Mouse (Mus musculus): ENCODE measurements around the gene Pdxp. TPM values are rescaled to one million over a fixed set of nuclear protein-coding genes. Genes with fewer than 3 reads are reported as not detected.
A peak's percentile ranks its signal among the peaks of the same experiment; 100 is the strongest.

Pdxp gene
- polyA plus RNA-seq, 1 experiment, result 3.5 TPM

DNA sequence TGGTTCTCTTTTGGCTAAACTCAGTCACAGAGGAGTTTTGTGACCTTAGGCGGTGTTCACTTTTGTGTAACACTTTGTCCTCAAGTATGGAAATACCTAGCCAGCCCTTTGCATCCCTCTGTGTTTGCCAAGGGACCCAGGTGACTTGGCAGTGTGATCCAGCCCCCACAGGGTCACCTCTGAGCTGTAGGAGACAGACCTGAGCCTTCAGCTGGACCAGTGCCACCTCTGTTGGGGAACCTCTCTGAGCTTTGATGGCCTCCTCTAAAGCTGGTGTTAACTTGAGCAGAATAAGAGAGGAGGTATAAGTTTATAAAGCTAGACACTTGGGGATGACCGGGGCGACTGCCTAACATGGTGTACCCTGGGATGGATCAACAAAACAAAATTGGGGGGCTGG lies 35.2 kb downstream of the Pdxp start:
- no peaks in the 10 kb centered on the region for H3K4me1 ChIP-seq (ENCODE audit: control insufficient read depth, insufficient read depth, low read length)
- no peak for TF ChIP-seq POLR2A (IDR thresholded peaks at IDR 0.05; ENCODE audit: borderline replicate concordance, extremely low read depth, low read depth, low read length)
- 90% methylated on average over 3 of the region's 3 CpGs for WGBS
- H3K4me3 ChIP-seq (replicated peaks; ENCODE audit: extremely low read depth, low read depth, low read length), result no peak overlapping the region
- DNase-seq, result no peak

DNA sequence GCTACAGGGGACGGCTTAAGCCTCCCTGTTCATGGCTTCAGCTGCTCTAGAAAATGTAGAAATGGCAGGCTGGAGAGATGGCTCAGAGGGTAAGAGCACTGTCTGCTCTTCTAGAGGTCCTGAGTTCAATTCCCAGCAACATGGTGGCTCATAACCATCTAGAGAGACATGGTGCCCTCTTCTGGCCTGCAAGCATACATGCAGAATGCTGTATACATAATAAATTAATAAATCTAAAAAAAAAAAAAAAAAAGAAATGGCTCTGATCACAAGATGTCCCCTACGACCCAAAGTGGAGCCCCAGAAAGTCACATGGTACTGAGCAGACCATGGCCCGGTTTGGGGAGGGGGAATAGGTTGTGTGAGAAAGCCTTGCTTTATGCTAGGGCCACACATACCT lies 41.9 kb downstream of the Pdxp start:
- no peak for TF ChIP-seq POLR2A (IDR thresholded peaks at IDR 0.05; ENCODE audit: borderline replicate concordance, extremely low read depth, low read depth, low read length)
- TF ChIP-seq CTCF (IDR thresholded peaks at IDR 0.05; ENCODE audit: insufficient read depth, low read length), result no peak
- 68% methylated on average over 3 of the region's 3 CpGs for WGBS
- Histone ChIP-seq H3K4me3 (replicated peaks; ENCODE audit: extremely low read depth, low read depth, low read length) (no peak overlapping the region), H3K4me1 (ENCODE audit: control insufficient read depth, insufficient read depth, low read length) (no peaks in the 10 kb centered on the region)
- DNase-seq, result no peak

DNA sequence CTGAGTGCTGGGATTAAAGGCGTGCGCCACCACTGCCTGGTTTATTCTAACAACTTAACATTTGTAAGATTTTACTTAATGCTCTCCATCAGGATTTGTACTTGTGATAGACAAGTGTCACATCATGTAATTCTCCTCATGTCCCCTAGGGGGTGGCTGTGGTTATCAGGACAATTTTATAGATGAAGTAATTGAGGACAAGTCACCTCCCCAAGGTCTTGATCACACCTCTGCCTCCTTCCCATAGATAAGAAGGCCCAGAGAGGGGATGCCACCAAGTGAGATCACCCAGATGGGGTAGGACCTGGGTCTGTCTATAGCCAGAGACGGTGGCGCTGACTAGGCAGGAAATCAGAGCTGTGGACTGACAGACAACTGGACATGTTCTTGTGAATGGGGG lies 42.6 kb downstream of the Pdxp start:
- no peak for DNase-seq

DNA sequence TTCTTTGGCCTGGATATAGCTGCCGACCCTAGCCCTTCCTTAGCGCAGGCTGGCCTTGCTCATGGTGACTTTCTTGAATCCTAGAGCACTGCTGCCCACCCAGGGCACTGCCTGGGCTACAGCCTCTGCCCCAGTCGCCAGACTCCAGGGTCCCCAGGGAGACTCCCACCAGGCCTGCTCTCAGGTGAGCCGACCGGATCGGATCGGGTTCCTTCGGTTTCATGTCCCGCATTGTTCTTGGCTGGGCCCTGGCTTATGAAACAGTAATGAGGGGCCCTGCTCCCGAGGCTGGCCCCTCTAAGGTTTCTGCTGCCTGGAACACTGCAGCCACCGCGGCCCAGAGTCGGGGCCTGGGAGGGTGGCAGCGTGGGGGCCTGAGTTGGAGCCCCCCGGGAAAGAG lies 43.3 kb downstream of the Pdxp start:
- 61% methylated on average over 15 of the region's 15 CpGs for WGBS
- no peak for TF ChIP-seq CTCF (IDR thresholded peaks at IDR 0.05; ENCODE audit: insufficient read depth, low read length)
- no peak for TF ChIP-seq POLR2A (IDR thresholded peaks at IDR 0.05; ENCODE audit: borderline replicate concordance, extremely low read depth, low read depth, low read length)
- Histone ChIP-seq H3K4me1 (ENCODE audit: control insufficient read depth, insufficient read depth, low read length) (no peaks in the 10 kb centered on the region), H3K4me3 (replicated peaks; ENCODE audit: extremely low read depth, low read depth, low read length) (no peak overlapping the region)
- no peak for DNase-seq

More for the DNA sequence above, 42.6 kb downstream of the Pdxp start:
- H3K4me1 ChIP-seq (ENCODE audit: control insufficient read depth, insufficient read depth, low read length), result no peaks in the 10 kb centered on the region
- no peak overlapping the region for H3K4me3 ChIP-seq (replicated peaks; ENCODE audit: extremely low read depth, low read depth, low read length)
- 67% methylated on average over 4 of the region's 4 CpGs for WGBS
- TF ChIP-seq CTCF (IDR thresholded peaks at IDR 0.05; ENCODE audit: insufficient read depth, low read length) (no peak), POLR2A (IDR thresholded peaks at IDR 0.05; ENCODE audit: borderline replicate concordance, extremely low read depth, low read depth, low read length) (no peak)

DNA sequence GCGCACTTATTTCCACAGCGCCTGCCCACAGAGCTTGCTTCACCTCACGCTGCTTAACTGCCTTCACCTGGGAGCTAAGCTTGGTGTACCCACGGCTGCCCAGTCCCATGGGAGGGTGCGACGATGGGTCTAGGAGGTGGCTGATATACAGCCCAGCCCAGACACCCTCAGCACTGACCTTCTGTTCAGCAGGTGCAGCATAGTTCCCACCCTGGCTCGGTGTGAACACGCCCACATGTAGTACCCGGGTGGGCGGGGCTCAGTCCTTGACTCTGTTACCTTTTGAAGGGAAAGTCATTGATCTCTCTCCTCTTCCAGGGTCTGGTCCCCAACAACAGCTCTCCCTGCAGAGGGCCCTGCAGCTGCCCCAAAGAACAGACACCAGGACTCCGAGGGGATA lies 45.8 kb downstream of the Pdxp start:
- no peak for DNase-seq
- 0 out of 2 replicates have a peak, but pooled peaks cover 2% of the 10 kb centered on the region for H3K4me1 ChIP-seq (ENCODE audit: control insufficient read depth, insufficient read depth, low read length)
- 80% methylated on average over 11 of the region's 11 CpGs for whole genome bisulfite sequencing
- H3K4me3 ChIP-seq (replicated peaks; ENCODE audit: extremely low read depth, low read depth, low read length), result no peak overlapping the region
- no peak for TF ChIP-seq CTCF (IDR thresholded peaks at IDR 0.05; ENCODE audit: insufficient read depth, low read length)
- TF ChIP-seq POLR2A (IDR thresholded peaks at IDR 0.05; ENCODE audit: borderline replicate concordance, extremely low read depth, low read depth, low read length), result no peak

DNA sequence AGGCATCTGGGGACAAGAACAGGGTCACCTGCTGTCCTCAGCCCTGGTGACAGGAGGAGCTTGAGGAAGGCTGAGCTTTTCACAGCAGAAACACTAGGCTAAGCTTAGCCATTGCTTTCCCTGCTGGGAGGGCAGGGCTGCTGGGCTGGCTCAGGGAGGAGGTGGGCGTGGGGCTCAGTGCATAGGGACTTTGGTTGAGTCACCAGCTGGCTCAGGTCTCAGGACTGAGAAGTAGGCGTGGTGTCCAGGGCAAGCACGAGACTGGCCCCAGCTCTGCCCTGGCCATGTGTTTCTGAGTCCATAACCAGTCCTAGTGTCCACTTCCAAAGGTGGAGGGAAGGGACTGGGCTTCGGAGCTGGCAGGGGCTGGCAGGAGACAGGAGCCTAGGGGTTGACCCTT lies 46.4 kb downstream of the Pdxp start:
- TF ChIP-seq POLR2A (IDR thresholded peaks at IDR 0.05; ENCODE audit: borderline replicate concordance, extremely low read depth, low read depth, low read length) (no peak), CTCF (IDR thresholded peaks at IDR 0.05; ENCODE audit: insufficient read depth, low read length) (no peak)
- 60% methylated on average over 4 of the region's 4 CpGs for WGBS
- no peak overlapping the region for H3K4me3 ChIP-seq (replicated peaks; ENCODE audit: extremely low read depth, low read depth, low read length)
- 0 out of 2 replicates have a peak, but pooled peaks cover 2% of the 10 kb centered on the region for H3K4me1 ChIP-seq (ENCODE audit: control insufficient read depth, insufficient read depth, low read length)
- no peak for DNase-seq

DNA sequence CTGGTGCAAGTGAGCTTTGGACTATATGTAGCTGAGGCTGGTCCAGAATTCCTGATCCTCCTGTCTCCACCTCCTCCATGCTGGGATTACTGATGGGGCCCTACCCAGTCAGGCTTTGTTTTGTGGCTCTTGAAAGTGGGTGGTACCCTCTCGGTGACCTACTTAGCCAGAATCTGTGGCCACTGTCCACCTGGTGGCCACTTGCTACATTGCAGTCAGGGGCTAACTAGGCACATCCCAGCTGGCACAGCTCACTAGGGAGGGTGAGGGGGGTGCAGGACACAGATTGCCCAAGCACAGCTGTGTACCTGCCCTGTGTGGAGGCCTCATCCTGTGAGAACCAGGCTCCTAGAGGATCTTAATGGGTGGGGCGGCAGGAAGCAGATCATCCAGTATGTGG lies 49.2 kb downstream of the Pdxp start:
- Histone ChIP-seq H3K4me1 (ENCODE audit: control insufficient read depth, insufficient read depth, low read length) (0 out of 2 replicates have a peak, but pooled peaks cover 2% of the 10 kb centered on the region), H3K4me3 (replicated peaks; ENCODE audit: extremely low read depth, low read depth, low read length) (no peak overlapping the region)
- TF ChIP-seq CTCF (IDR thresholded peaks at IDR 0.05; ENCODE audit: insufficient read depth, low read length) (peak; percentile 74), POLR2A (IDR thresholded peaks at IDR 0.05; ENCODE audit: borderline replicate concordance, extremely low read depth, low read depth, low read length) (no peak)
- WGBS, result 32% methylated on average over 2 of the region's 2 CpGs
- DNase-seq, result peak; percentile 62

Other genes with a start within 250 kb of the Pdxp start
- gene Elfn2, start 195.1 kb upstream of the Pdxp start, polyA plus RNA-seq (2012; rRNA removed), result 0.02 and 0.09 TPM in 2 replicates
- gene Mfng, start 140.4 kb upstream of the Pdxp start, polyA plus RNA-seq (2012; rRNA removed), result 78.0 and 98.3 TPM in 2 replicates
- gene Card10, start 110.9 kb upstream of the Pdxp start, polyA plus RNA-seq (2012; rRNA removed), result 61.5 and 73.5 TPM in 2 replicates
- 221 and 277 TPM in 2 replicates for gene Cdc42ep1, start 71.3 kb upstream of the Pdxp start, polyA plus RNA-seq (2012; rRNA removed)
- gene Lgals2, start 58.4 kb upstream of the Pdxp start, polyA plus RNA-seq (2012; rRNA removed), result 6.0 and 7.2 TPM in 2 replicates
- gene Gga1, start 36.7 kb upstream of the Pdxp start, polyA plus RNA-seq (2012; rRNA removed), result 113 and 121 TPM in 2 replicates
- gene Gm49510, start 14.3 kb upstream of the Pdxp start, polyA plus RNA-seq (2012; rRNA removed), result 0.04 TPM in 1 of 2 replicates, not detected in the other
- gene Sh3bp1, start 14.2 kb upstream of the Pdxp start, polyA plus RNA-seq (2012; rRNA removed), result 77.8 and 92.6 TPM in 2 replicates
- 250 and 251 TPM in 2 replicates for gene Lgals1, start 12.8 kb downstream of the Pdxp start, polyA plus RNA-seq (2012; rRNA removed)
- gene Nol12, start 21.0 kb downstream of the Pdxp start, polyA plus RNA-seq (2012; rRNA removed), result 15.2 and 16.4 TPM in 2 replicates
- gene Triobp, start 33.8 kb downstream of the Pdxp start, polyA plus RNA-seq (2012; rRNA removed), result 49.6 and 56.3 TPM in 2 replicates
- gene H1f0, start 114.5 kb downstream of the Pdxp start, polyA plus RNA-seq (2012; rRNA removed), result 92.0 and 112 TPM in 2 replicates
- 1.3 and 1.8 TPM in 2 replicates for gene Galr3, start 128.0 kb downstream of the Pdxp start, polyA plus RNA-seq (2012; rRNA removed)
- gene Ankrd54, start 149.0 kb downstream of the Pdxp start, polyA plus RNA-seq (2012; rRNA removed), result 60.7 and 67.3 TPM in 2 replicates
- 81.2 and 105 TPM in 2 replicates for gene Eif3l, start 161.3 kb downstream of the Pdxp start, polyA plus RNA-seq (2012; rRNA removed)
- gene Micall1, start 195.0 kb downstream of the Pdxp start, polyA plus RNA-seq (2012; rRNA removed), result 31.9 and 36.1 TPM in 2 replicates
- 35.2 and 38.9 TPM in 2 replicates for gene Polr2f, start 227.1 kb downstream of the Pdxp start, polyA plus RNA-seq (2012; rRNA removed)
- gene 1700088E04Rik, start 227.3 kb downstream of the Pdxp start, polyA plus RNA-seq (2012; rRNA removed), result 20.1 and 20.8 TPM in 2 replicates